Mouse (Mus musculus) heart, postnatal 0 days (tissue): Measurements from ENCODE around the gene Osbpl8.

ENCODE experiments used
- CTCF ChIP-seq: IDR thresholded peaks from 2 replicates; pipeline ENCODE4 v1.5.1; 2016; ENCODE audit warnings: antibody characterized with exemption, control low read depth, low read depth
- EP300 ChIP-seq: IDR thresholded peaks from 2 replicates; pipeline ENCODE4 v1.6.1; 2016; ENCODE audit warnings: antibody characterized with exemption, low read depth

- TF ChIP-seq CTCF (no peak), EP300 (no peak)
These were observed 39.5 kb downstream of the Osbpl8 start for GRCm38 (mm10) chr10:111204089-111204488.
